Mouse (Mus musculus) cerebellum, adult 8-10 months (tissue): ENCODE measurements around the gene Tubal3.
A peak's percentile ranks its signal among the peaks of the same experiment; 100 is the strongest.
"Not testable (repeated sequence)": the region's sequence is repeated elsewhere in the genome, so short reads cannot be mapped to it uniquely, and the experiment has no call there.

Experiments used
- DNase-seq: peaks from one replicate; pipeline ENCODE4 v3.0.0; 2022

The Tubal3 gene

GRCm38 (mm10) chr13:3917571-3918311 lies at the start of gene Tubal3, which contains the start of gene Net1:
Gene Tubal3 (plus strand): TSS chr13:3918274.
Gene Net1 (minus strand): TSS chr13:3918220.
- DNase-seq, result peak; percentile 81

- DNase-seq, result no peak
Measured at GRCm38 (mm10) chr13:3869901-3870300, 48.2 kb upstream of the Tubal3 start.

GRCm38 (mm10) chr13:3872832-3873231 lies 45.2 kb upstream of the Tubal3 start:
- no peak for DNase-seq

- no peak for DNase-seq
Measured at GRCm38 (mm10) chr13:3876448-3876847, 41.6 kb upstream of the Tubal3 start.

- no peak for DNase-seq
Measured at GRCm38 (mm10) chr13:3877185-3877584, 40.9 kb upstream of the Tubal3 start.

- no peak for DNase-seq
Measured at GRCm38 (mm10) chr13:3877679-3878220, 40.3 kb upstream of the Tubal3 start.

- DNase-seq, result no peak
Measured at GRCm38 (mm10) chr13:3886663-3887062, 31.4 kb upstream of the Tubal3 start.

GRCm38 (mm10) chr13:3889111-3889510 lies 29.0 kb upstream of the Tubal3 start:
- DNase-seq, result no peak

- no peak for DNase-seq
Measured at GRCm38 (mm10) chr13:3890061-3890460, 28.0 kb upstream of the Tubal3 start.

GRCm38 (mm10) chr13:3891479-3892087 lies 26.5 kb upstream of the Tubal3 start:
- no peak for DNase-seq

- DNase-seq, result no peak
Measured at GRCm38 (mm10) chr13:3892601-3893000, 25.5 kb upstream of the Tubal3 start.

GRCm38 (mm10) chr13:3893126-3893734 lies 24.8 kb upstream of the Tubal3 start:
- peak; percentile 78 for DNase-seq

GRCm38 (mm10) chr13:3894549-3894948 lies 23.5 kb upstream of the Tubal3 start:
- DNase-seq, result no peak

GRCm38 (mm10) chr13:3895397-3895980 lies 22.6 kb upstream of the Tubal3 start:
- DNase-seq, result no peak

- DNase-seq, result no peak
Measured at GRCm38 (mm10) chr13:3896032-3896431, 22.0 kb upstream of the Tubal3 start.

- peak; percentile 75 for DNase-seq
Measured at GRCm38 (mm10) chr13:3896913-3897312, 21.2 kb upstream of the Tubal3 start.

- not testable (repeated sequence) for DNase-seq
Measured at GRCm38 (mm10) chr13:3898202-3898601, 19.9 kb upstream of the Tubal3 start.

GRCm38 (mm10) chr13:3899301-3899700 lies 18.8 kb upstream of the Tubal3 start:
- DNase-seq, result no peak

GRCm38 (mm10) chr13:3907151-3907696 lies 10.8 kb upstream of the Tubal3 start:
- DNase-seq, result no peak

- no peak for DNase-seq
Measured at GRCm38 (mm10) chr13:3908262-3908661, 9.8 kb upstream of the Tubal3 start.

GRCm38 (mm10) chr13:3910356-3910755 lies 7.7 kb upstream of the Tubal3 start:
- no peak for DNase-seq

- DNase-seq, result no peak
Measured at GRCm38 (mm10) chr13:3913504-3913903, 4.6 kb upstream of the Tubal3 start.

GRCm38 (mm10) chr13:3924483-3924882 lies 6.4 kb downstream of the Tubal3 start:
- no peak for DNase-seq
